Mouse (Mus musculus) lung, adult 18-20 months (tissue): ENCODE data around the gene Smtnl1.

Experiments
- DNase-seq, 2 experiments: peaks; one replicate each; pipeline ENCODE4 v3.0.0; 2022; ENCODE audit warnings: mixed read lengths in 2 of 2

Gene Smtnl1

DNA sequence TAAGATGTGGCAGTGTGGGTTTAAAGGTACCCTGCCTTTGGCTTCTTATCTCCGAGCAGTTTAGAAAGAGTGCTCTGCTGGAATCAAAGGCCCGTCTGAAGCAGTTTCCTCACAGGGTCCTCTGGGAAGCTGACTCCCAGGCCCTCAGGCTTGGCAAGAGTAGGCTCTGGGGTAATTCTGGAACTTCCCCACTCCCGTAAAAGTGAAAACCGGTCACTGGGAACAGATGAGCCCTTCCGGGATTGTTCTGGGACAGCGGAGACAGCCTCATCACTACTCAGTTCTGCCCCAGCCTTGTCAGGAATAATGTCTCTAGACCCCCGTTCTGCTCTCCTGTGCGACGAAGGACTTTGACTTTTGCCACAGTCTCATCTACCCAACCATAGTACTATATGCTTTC is 32.0 kb downstream of the Smtnl1 start:
- DNase-seq = no peak

DNA sequence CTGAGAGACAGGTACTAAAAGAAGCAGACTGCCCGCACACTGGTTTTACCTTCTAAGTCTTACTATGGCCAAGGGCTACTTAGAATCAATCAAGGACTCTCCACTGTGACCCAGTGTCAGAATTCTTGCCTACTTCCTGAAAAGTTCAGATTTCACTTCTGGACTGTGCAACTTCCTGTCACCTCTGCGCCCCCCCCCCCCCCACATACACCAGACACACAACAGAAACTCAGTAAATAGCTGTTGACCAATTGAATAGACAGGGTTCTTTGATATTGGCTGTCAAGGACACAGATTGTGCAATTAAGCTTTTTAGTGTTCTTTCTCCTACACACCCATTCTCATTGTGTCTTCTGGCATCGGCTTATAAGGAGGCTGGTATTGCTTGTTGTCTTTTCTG is 34.1 kb downstream of the Smtnl1 start:
- no peak for DNase-seq

- no peak for DNase-seq
These were observed 38.4 kb downstream of the Smtnl1 start for GRCm38 (mm10) chr2:84783840-84784566.

GRCm38 (mm10) chr2:84783315-84783714 is 39.1 kb downstream of the Smtnl1 start:
- no peak for DNase-seq

- DNase-seq = no peak
These were observed 43.2 kb downstream of the Smtnl1 start for GRCm38 (mm10) chr2:84779210-84779609.

- peak; percentile 31 to 67 for DNase-seq
These were observed 44.7 kb downstream of the Smtnl1 start for GRCm38 (mm10) chr2:84777706-84778105.

- DNase-seq = peak; percentile 25 to 54
These were observed 46.8 kb downstream of the Smtnl1 start for GRCm38 (mm10) chr2:84775665-84776064.

GRCm38 (mm10) chr2:84775241-84775640 is 47.2 kb downstream of the Smtnl1 start, which contains the start of gene Serping1:
Gene Serping1 (minus strand): TSS chr2:84775444.
- no peak for DNase-seq

DNA sequence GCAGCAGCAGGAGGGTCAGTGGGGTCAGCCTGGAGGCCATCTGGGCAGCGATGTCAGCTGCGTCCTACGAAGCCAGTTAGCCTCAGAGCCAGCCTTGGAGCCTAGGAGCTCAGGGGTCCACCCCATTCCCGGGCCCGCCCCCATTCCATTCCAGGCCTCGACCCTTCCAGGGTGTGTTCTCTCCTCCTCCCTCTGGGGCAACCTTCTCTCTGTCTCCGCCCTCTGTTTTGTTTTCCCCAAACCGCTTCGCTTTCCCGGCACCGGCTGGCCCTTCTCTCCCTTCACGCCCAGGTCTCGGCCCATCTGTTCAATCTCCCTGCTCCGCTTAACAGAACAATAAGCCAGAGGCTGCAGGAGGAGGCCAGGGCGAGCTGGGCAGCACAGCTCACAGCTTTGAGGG is 47.7 kb downstream of the Smtnl1 start:
- DNase-seq = peak; percentile 83 to 85

GRCm38 (mm10) chr2:84773195-84773594 is 49.3 kb downstream of the Smtnl1 start:
- DNase-seq = no peak

DNA sequence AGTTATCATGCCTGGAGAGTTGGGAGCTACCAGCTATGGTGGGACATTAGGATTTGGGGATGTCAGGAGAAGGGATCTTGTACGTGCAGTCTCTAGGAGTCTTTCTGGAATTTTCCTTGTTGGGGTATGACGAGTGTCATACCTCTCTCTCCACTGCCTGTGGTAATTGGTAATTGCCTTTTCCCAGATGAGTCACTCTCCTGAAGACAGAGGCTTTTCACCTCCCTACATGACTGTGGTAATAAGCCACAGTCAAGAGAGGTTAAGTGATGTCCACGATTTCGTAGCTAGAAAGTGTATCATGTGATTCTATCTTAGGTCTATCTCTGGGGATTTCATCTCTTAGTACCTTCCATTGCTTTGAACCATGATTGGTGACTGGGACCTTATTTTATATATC is 50.0 kb downstream of the Smtnl1 start:
- no peak for DNase-seq

DNA sequence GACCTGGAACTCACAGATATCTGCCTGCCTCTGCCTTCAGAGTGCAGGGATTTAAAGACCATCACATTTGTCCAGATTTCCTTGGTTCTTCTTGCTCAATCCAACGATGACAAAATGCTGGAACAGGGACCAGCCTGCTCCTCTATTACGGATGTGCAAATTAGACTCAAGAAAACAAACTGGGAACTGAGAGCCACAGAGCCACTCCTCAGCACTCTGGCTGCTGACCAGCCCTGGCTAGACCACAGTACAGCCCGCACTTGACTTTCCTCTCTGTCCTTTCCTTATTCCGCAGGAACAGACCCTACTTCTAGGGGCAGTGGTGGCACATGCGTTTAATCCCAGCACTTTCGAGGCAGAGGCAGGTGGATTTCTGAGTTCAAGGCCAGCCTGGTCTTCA is 52.0 kb downstream of the Smtnl1 start:
- DNase-seq = peak; percentile 33 to 42

DNA sequence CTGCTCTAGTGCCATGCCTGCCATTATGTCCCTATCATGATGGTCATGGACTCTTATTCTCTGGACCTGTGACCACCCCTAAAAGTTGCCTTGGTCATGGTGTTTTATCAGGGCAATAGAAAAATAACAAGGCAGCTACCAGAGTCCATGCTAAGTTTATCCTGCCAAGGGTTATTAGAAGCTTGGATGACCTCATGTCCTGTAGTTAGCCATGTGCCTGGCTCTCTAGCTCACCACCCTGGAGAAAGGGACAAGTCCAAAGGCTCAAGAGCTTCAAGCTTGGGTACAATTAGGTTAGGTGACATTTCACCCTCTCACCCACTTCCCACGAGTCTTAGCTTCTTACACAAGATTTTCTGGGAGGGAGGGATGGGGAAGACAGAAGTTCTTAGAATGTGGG is 59.6 kb downstream of the Smtnl1 start:
- no peak for DNase-seq

GRCm38 (mm10) chr2:84762295-84762694 is 60.2 kb downstream of the Smtnl1 start:
- no peak for DNase-seq

DNA sequence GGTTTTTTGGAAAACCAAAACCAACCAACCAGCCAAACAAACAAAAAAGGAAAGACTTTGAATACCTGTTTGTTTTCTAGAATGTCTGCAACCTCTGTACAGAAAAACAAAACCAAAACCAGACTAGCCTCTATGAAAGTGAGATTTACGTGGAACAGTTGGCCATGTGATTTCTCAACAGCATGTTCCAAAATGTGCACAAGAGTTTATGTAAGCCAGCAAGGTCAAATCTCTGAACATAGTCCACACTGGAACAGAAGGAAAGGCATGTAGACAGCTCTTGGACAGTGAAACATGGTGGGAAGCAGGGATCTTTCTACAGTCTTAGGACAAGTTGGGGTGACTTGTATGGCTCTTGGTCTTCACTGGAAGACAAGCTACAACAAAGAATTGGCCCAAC is 60.6 kb downstream of the Smtnl1 start:
- no peak for DNase-seq

GRCm38 (mm10) chr2:84761309-84761708 is 61.1 kb downstream of the Smtnl1 start:
- no peak for DNase-seq
